Mouse (Mus musculus) embryonic facial prominence, embryonic 11.5 days (tissue): ENCODE data around the gene Sept4. TPM values are rescaled to one million over a fixed set of nuclear protein-coding genes. Genes with fewer than 3 reads are reported as not detected.

Source experiments
- ATAC-seq: fragments of 200-750 bp; cut with Nextera tagmentation; replicated peaks from 2 replicates; pipeline ENCODE4 v1.8.0; 2017; ENCODE audit warnings: low read depth; ENCODE audit not compliant: insufficient number of reproducible peaks, low FRiP score, low TSS enrichment
- DNase-seq: peaks from one replicate; pipeline ENCODE4 v3.0.0-alpha.2; 2015; ENCODE audit warnings: low spot score
- H3K27ac ChIP-seq: fragments of 300-500 bp; sonication (generic); replicated peaks from 2 replicates; pipeline ENCODE4 v1.5.1; 2014; ENCODE audit warnings: mild to moderate bottlenecking, low read depth, low read length, control low read depth
- H3K27me3 ChIP-seq: fragments of 300-500 bp; sonication (generic); 2 replicates; pipeline ENCODE4 v1.6.1; 2014; ENCODE audit warnings: mild to moderate bottlenecking, low read length, moderate library complexity, mixed read lengths; ENCODE audit not compliant: control insufficient read depth, insufficient read depth
- H3K36me3 ChIP-seq: fragments of 300-500 bp; sonication (generic); replicated peaks from 2 replicates; pipeline ENCODE4 v1.6.1; 2014; ENCODE audit warnings: low read depth, mild to moderate bottlenecking, low read length, moderate library complexity, mixed read lengths; ENCODE audit not compliant: control insufficient read depth, insufficient read depth
- H3K4me1 ChIP-seq: fragments of 300-500 bp; sonication (generic); 2 replicates; pipeline ENCODE4 v1.6.1; 2014; ENCODE audit warnings: low read length, mixed read lengths; ENCODE audit not compliant: control insufficient read depth, insufficient read depth
- H3K4me2 ChIP-seq: fragments of 300-500 bp; sonication (generic); 2 replicates; pipeline ENCODE4 v1.6.1; 2014; ENCODE audit warnings: low read depth, mild to moderate bottlenecking, control low read depth, low read length, moderate library complexity
- H3K4me3 ChIP-seq: fragments of 300-500 bp; sonication (generic); 2 replicates; pipeline ENCODE4 v1.5.1; 2014; ENCODE audit warnings: low read depth, low read length, control low read depth
- H3K9ac ChIP-seq: fragments of 300-500 bp; sonication (generic); replicated peaks from 2 replicates; pipeline ENCODE4 v1.6.1; 2014; ENCODE audit warnings: mild to moderate bottlenecking, control low read depth, low read length
- H3K9me3 ChIP-seq: fragments of 300-500 bp; sonication (generic); replicated peaks from 2 replicates; pipeline ENCODE4 v1.6.1; 2016; ENCODE audit warnings: mild to moderate bottlenecking, low read length, inconsistent platforms, mixed read lengths; ENCODE audit not compliant: control insufficient read depth
- WGBS: fragments of 180-500 bp; shearing (Covaris S2); extraction: QIAGEN DNeasy Blood & Tissue Kit; methylation state at CpG from one replicate; pipeline ENCODE4 v1.1.7; 2014; 5-methylcytosine and 5-hydroxymethylcytosine counted together
- polyA plus RNA-seq: library from polyadenylated mRNA; unstranded; fragments of >200 nt; fragmentation: Nextera tagmentation; extraction: Ambion mirVana; gene quantifications from 2 replicates; pipeline ENCODE4 v1.2.1, GENCODE M21; 2014

The Sept4 gene
- polyA plus RNA-seq, 1 experiment from 2014 or later: 6.6 TPM

- peaks cover 6% of the 10 kb centered on the region for H3K4me1 ChIP-seq
- no peaks in the 10 kb centered on the region for H3K9me3 ChIP-seq
- peak overlapping the region; percentile 78; the same call in 1 of the 2 replicates for H3K4me3 ChIP-seq
- ATAC-seq (no peak), DNase-seq (no peak)
- no peaks in the 10 kb centered on the region for H3K27me3 ChIP-seq
- peaks cover 18% of the 10 kb centered on the region for H3K36me3 ChIP-seq
- H3K4me2 ChIP-seq: no peak overlapping the region
- H3K27ac ChIP-seq: no peak overlapping the region
- 0 out of 2 replicates have a peak overlapping the region, but pooled peaks have one; percentile 96 for H3K9ac ChIP-seq
These were observed 28.4 kb downstream of the Sept4 start for GRCm38 (mm10) chr11:87597061-87597460.

- WGBS: 90% methylated on average over 13 of the region's 13 CpGs
- Histone ChIP-seq H3K9ac (no peak overlapping the region), H3K4me1 (peaks cover 6% of the 10 kb centered on the region), H3K4me2 (no peak overlapping the region), H3K9me3 (no peaks in the 10 kb centered on the region), H3K27me3 (no peaks in the 10 kb centered on the region), H3K36me3 (peaks cover 28% of the 10 kb centered on the region), H3K4me3 (no peak overlapping the region), H3K27ac (no peak overlapping the region)
- no peak for ATAC-seq
- DNase-seq: no peak
These were observed 30.8 kb downstream of the Sept4 start for GRCm38 (mm10) chr11:87599395-87600089.

GRCm38 (mm10) chr11:87600322-87600853 lies 31.7 kb downstream of the Sept4 start:
- Histone ChIP-seq H3K36me3 (peaks cover 30% of the 10 kb centered on the region), H3K9me3 (no peaks in the 10 kb centered on the region), H3K4me2 (no peak overlapping the region), H3K9ac (no peak overlapping the region), H3K27ac (no peak overlapping the region), H3K4me1 (peaks cover 6% of the 10 kb centered on the region; the same call in 1 of the 2 replicates), H3K27me3 (no peaks in the 10 kb centered on the region), H3K4me3 (no peak overlapping the region)
- DNase-seq (no peak), ATAC-seq (no peak)
- WGBS: 95% methylated on average over 10 of the region's 10 CpGs

- ATAC-seq: no peak
- H3K9ac ChIP-seq: no peak overlapping the region
- H3K27me3 ChIP-seq: no peaks in the 10 kb centered on the region
These were observed 33.5 kb downstream of the Sept4 start for GRCm38 (mm10) chr11:87602234-87602633.

GRCm38 (mm10) chr11:87603571-87603970 lies 34.9 kb downstream of the Sept4 start:
- H3K27me3 ChIP-seq: no peaks in the 10 kb centered on the region
- DNase-seq: no peak
- H3K36me3 ChIP-seq: peaks cover 28% of the 10 kb centered on the region
- WGBS: 96% methylated on average over 2 of the region's 2 CpGs
- no peak overlapping the region for H3K9ac ChIP-seq
- no peaks in the 10 kb centered on the region for H3K9me3 ChIP-seq
- no peak overlapping the region for H3K4me2 ChIP-seq
- H3K4me1 ChIP-seq: no peaks in the 10 kb centered on the region
- H3K27ac ChIP-seq: no peak overlapping the region
- H3K4me3 ChIP-seq: no peak overlapping the region
- ATAC-seq: no peak

More at GRCm38 (mm10) chr11:87602234-87602633, 33.5 kb downstream of the Sept4 start:
- H3K4me3 ChIP-seq: no peak overlapping the region
- DNase-seq: no peak
- H3K27ac ChIP-seq: no peak overlapping the region
- H3K9me3 ChIP-seq: no peaks in the 10 kb centered on the region
- H3K4me1 ChIP-seq: no peaks in the 10 kb centered on the region
- 91% methylated on average over 9 of the region's 9 CpGs for WGBS
- no peak overlapping the region for H3K4me2 ChIP-seq
- peaks cover 30% of the 10 kb centered on the region for H3K36me3 ChIP-seq

- WGBS: 89% methylated on average over 7 of the region's 7 CpGs
- H3K9ac ChIP-seq: no peak overlapping the region
- H3K36me3 ChIP-seq: peaks cover 27% of the 10 kb centered on the region
These were observed 40.6 kb downstream of the Sept4 start for GRCm38 (mm10) chr11:87609264-87609663.

GRCm38 (mm10) chr11:87611547-87611946 lies 42.8 kb downstream of the Sept4 start:
- Histone ChIP-seq H3K27me3 (no peaks in the 10 kb centered on the region), H3K4me1 (no peaks in the 10 kb centered on the region), H3K9ac (no peak overlapping the region), H3K4me3 (no peak overlapping the region), H3K36me3 (peaks cover 33% of the 10 kb centered on the region), H3K27ac (no peak overlapping the region), H3K9me3 (no peaks in the 10 kb centered on the region), H3K4me2 (no peak overlapping the region)
- DNase-seq (no peak), ATAC-seq (no peak)
- 94% methylated on average over 9 of the region's 9 CpGs for WGBS

More at GRCm38 (mm10) chr11:87609264-87609663, 40.6 kb downstream of the Sept4 start:
- Histone ChIP-seq H3K4me2 (no peak overlapping the region), H3K4me1 (no peaks in the 10 kb centered on the region), H3K4me3 (no peak overlapping the region), H3K27ac (no peak overlapping the region), H3K9me3 (no peaks in the 10 kb centered on the region), H3K27me3 (no peaks in the 10 kb centered on the region)
- ATAC-seq: no peak
- no peak for DNase-seq

- Histone ChIP-seq H3K27me3 (no peaks in the 10 kb centered on the region), H3K4me3 (no peak overlapping the region), H3K27ac (no peak overlapping the region), H3K36me3 (peaks cover 47% of the 10 kb centered on the region), H3K4me1 (no peaks in the 10 kb centered on the region), H3K9me3 (no peaks in the 10 kb centered on the region), H3K4me2 (no peak overlapping the region), H3K9ac (no peak overlapping the region)
- WGBS: 90% methylated on average over 7 of the region's 7 CpGs
- no peak for DNase-seq
- no peak for ATAC-seq
These were observed 45.3 kb downstream of the Sept4 start for GRCm38 (mm10) chr11:87613972-87614371.
